Mouse (Mus musculus) cortical plate, adult 2 months (tissue): ENCODE measurements around the gene Gbgt1.

Source experiments
- CTCF ChIP-seq: fragments of 200-500 bp; IDR thresholded peaks from 2 replicates; pipeline ENCODE4 v1.5.1; 2011; ENCODE audit warnings: mild to moderate bottlenecking, control low read depth, low read length; ENCODE audit not compliant: insufficient read depth; ENCODE audit errors: extremely low read depth
- POLR2A ChIP-seq: fragments of 200-500 bp; IDR thresholded peaks from 2 replicates; pipeline ENCODE4 v1.6.1; 2011; ENCODE audit warnings: mild to moderate bottlenecking, low read length, control low read depth; ENCODE audit not compliant: insufficient read depth; ENCODE audit errors: extremely low read depth

DNA sequence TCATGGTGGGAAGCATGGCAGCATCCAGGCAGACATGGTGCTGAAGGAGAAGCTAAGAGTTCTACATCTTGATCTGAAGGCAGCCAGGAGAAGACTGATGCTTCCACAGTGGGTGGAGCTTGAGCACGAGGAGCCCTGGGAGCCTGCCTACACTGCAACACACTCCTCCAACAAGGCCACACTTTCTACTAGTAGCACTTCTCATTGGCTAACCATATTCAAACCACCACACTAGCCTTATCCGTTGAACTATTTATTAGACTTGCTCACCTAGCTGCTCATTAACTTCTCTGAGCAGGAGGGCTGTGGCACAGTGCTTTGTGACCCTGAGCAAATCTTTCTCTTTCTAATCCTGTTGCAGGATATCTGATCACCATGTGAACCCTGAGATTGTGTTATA, 12.8 kb upstream of the Gbgt1 start:
- no peak for TF ChIP-seq CTCF
- no peak for TF ChIP-seq POLR2A
